Comparison of ENCODE assay signal across 7 mouse cellular contexts in the genomic region with DNA sequence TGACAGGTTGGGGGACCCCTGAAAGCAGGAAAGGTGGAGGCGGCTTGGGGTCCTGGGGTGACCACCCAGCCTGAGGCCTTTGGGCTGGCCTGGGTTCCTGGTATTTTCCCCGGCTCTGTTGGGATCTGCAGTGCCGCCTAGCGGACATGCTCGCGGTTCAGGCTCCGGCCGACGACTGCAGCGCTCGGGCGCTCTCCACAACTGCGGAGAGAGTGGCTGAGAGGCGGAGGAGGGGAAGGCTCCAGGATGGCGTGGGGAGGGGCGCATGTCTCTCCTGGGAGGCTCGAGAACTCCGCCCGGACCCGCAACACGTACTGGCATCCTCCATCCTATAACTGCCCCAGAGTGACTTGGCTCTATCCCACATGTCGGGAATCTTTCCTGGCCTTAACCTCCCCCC. TPM values are rescaled to one million over a fixed set of nuclear protein-coding genes. Genes with fewer than 3 reads are reported as not detected.
DNase-seq lines count a peak whose midpoint lies in the region; ATAC-seq lines count a peak whose summit lies in the region.

No protein-coding gene starts in this region.

- H3K36me3 ChIP-seq in intestine, embryonic 15.5 days, result peaks cover 5% of the 10 kb centered on the region; the same call in 1 of the 2 replicates
- peaks cover 2% of the 10 kb centered on the region; the same call in 1 of the 2 replicates for H3K36me3 ChIP-seq in limb, embryonic 11.5 days (ENCODE audit: control insufficient read depth, insufficient read depth, low read length)
- peaks cover 9% of the 10 kb centered on the region; the same call in 1 of the 2 replicates for H3K36me3 ChIP-seq in midbrain, embryonic 11.5 days (ENCODE audit: control insufficient read depth, insufficient read depth, low read length)
- no peaks in the 10 kb centered on the region for H3K36me3 ChIP-seq in splenic B cell, adult 2 months (ENCODE audit: control insufficient read depth, insufficient read depth, low read length, poor library complexity, severe bottlenecking)

- WGBS in intestine, embryonic 15.5 days, result 3% methylated on average over 22 of the region's 22 CpGs
- WGBS in limb, embryonic 11.5 days, result under 1% methylated on average over 22 of the region's 22 CpGs
- 2% methylated on average over 22 of the region's 22 CpGs for WGBS in midbrain, embryonic 11.5 days

- H3K4me3 ChIP-seq in intestine, embryonic 15.5 days (replicated peaks), result peak overlapping the region; percentile 26
- H3K4me3 ChIP-seq in limb, embryonic 11.5 days (ENCODE audit: low read depth, low read length), result no peak overlapping the region
- no peak overlapping the region for H3K4me3 ChIP-seq in midbrain, embryonic 11.5 days (ENCODE audit: low read depth, low read length)

- peak; percentile 74 for ATAC-seq in intestine, embryonic 15.5 days
- ATAC-seq in limb, embryonic 11.5 days (ENCODE audit: insufficient number of reproducible peaks, low FRiP score, low TSS enrichment, low read depth), result peak; percentile 72; the same call in 1 of the 2 replicates
- ATAC-seq in midbrain, embryonic 11.5 days (ENCODE audit: low FRiP score), result peak; percentile 77

- no peaks in the 10 kb centered on the region for H3K9me3 ChIP-seq in intestine, embryonic 15.5 days
- H3K9me3 ChIP-seq in limb, embryonic 11.5 days (ENCODE audit: control insufficient read depth, low read length), result no peaks in the 10 kb centered on the region
- no peaks in the 10 kb centered on the region; the same call in 1 of the 2 replicates for H3K9me3 ChIP-seq in midbrain, embryonic 11.5 days (ENCODE audit: control insufficient read depth, low read length)

- DNase-seq in adrenal gland, adult 2 months, result peak; percentile 90
- peak; percentile 95 for DNase-seq in embryo, embryonic 10 days (ENCODE audit: low spot score)
- DNase-seq in gastrocnemius, postnatal 4 days (ENCODE audit: low spot score in 2 of 2), result peak; percentile 83 to 86
- peak; percentile 94 for DNase-seq in limb, embryonic 11.5 days (ENCODE audit: low spot score)
- peak; percentile 99 for DNase-seq in midbrain, embryonic 11.5 days (ENCODE audit: low spot score, missing footprints)
- DNase-seq in splenic B cell, adult 2 months (ENCODE audit: low read depth, low spot score), result peak; percentile 12

- peaks cover 12% of the 10 kb centered on the region; the same call in 1 of the 2 replicates for H3K4me1 ChIP-seq in intestine, embryonic 15.5 days (replicated peaks)
- peaks cover 12% of the 10 kb centered on the region for H3K4me1 ChIP-seq in limb, embryonic 11.5 days (ENCODE audit: control insufficient read depth, insufficient read depth, low read length)
- H3K4me1 ChIP-seq in midbrain, embryonic 11.5 days (ENCODE audit: control insufficient read depth, insufficient read depth, low read length), result peaks cover 17% of the 10 kb centered on the region

- peak overlapping the region; percentile 63 for H3K4me2 ChIP-seq in intestine, embryonic 15.5 days (replicated peaks)
- H3K4me2 ChIP-seq in limb, embryonic 11.5 days (ENCODE audit: low read depth, severe bottlenecking), result peak overlapping the region; percentile 40; the same call in 1 of the 2 replicates
- peak overlapping the region; percentile 89 for H3K4me2 ChIP-seq in midbrain, embryonic 11.5 days

- H3K27ac ChIP-seq in intestine, embryonic 15.5 days, result no peak overlapping the region
- H3K27ac ChIP-seq in limb, embryonic 11.5 days (replicated peaks; ENCODE audit: low read depth, low read length), result no peak overlapping the region
- no peak overlapping the region for H3K27ac ChIP-seq in midbrain, embryonic 11.5 days (ENCODE audit: low read depth, low read length)

- H3K27me3 ChIP-seq in intestine, embryonic 15.5 days (replicated peaks), result no peaks in the 10 kb centered on the region
- peaks cover 6% of the 10 kb centered on the region for H3K27me3 ChIP-seq in limb, embryonic 11.5 days (ENCODE audit: control insufficient read depth, insufficient read depth, low read length)
- peaks cover 3% of the 10 kb centered on the region for H3K27me3 ChIP-seq in midbrain, embryonic 11.5 days (ENCODE audit: control insufficient read depth, insufficient read depth, low read length)
- H3K27me3 ChIP-seq in splenic B cell, adult 2 months (ENCODE audit: control insufficient read depth, insufficient read depth, low read length, poor library complexity, severe bottlenecking), result peaks cover 5% of the 10 kb centered on the region

- H3K9ac ChIP-seq in intestine, embryonic 15.5 days, result no peak overlapping the region
- H3K9ac ChIP-seq in limb, embryonic 11.5 days (ENCODE audit: low read length), result no peak overlapping the region; the same call in 1 of the 2 replicates
- no peak overlapping the region; the same call in 1 of the 2 replicates for H3K9ac ChIP-seq in midbrain, embryonic 11.5 days (ENCODE audit: low read length)

RNA-seq across cellular contexts. Expression of gene Zfp503, which starts 7.9 kb away (rescaled TPM):
- total RNA-seq in adrenal gland, adult 2 months (2021), result 10 to 100 TPM; 19.4 to 34.1 TPM
- polyA plus RNA-seq in adrenal gland, adult 2 months (2012; rRNA removed), result 101 and 106 TPM in 2 replicates
- 10 to 100 TPM; 14.0 to 15.6 TPM for total RNA-seq in gastrocnemius, postnatal 4 days (2021)
- polyA plus RNA-seq in intestine, embryonic 15.5 days (2015; fragmentation: Nextera tagmentation; extraction: Ambion mirVana), result 14.2 and 16.5 TPM in 2 replicates
- polyA plus RNA-seq in limb, embryonic 11.5 days (2014; fragmentation: Nextera tagmentation; extraction: Ambion mirVana), result 12.8 and 16.1 TPM in 2 replicates
- 6.2 and 7.5 TPM in 2 replicates for polyA plus RNA-seq in midbrain, embryonic 11.5 days (2014; fragmentation: Nextera tagmentation; extraction: Ambion mirVana)

RNA-seq across cellular contexts. Expression of gene Lrmda, which starts 38.0 kb away (rescaled TPM):
- total RNA-seq in adrenal gland, adult 2 months (2021), result 1 to 10 TPM; 2.7 to 8.6 TPM
- 0.89 and 0.92 TPM in 2 replicates for polyA plus RNA-seq in adrenal gland, adult 2 months (2012; rRNA removed)
- 1 to 10 TPM; 1.5 to 1.9 TPM for total RNA-seq in gastrocnemius, postnatal 4 days (2021)
- 0.71 and 0.87 TPM in 2 replicates for polyA plus RNA-seq in intestine, embryonic 15.5 days (2015; fragmentation: Nextera tagmentation; extraction: Ambion mirVana)
- polyA plus RNA-seq in limb, embryonic 11.5 days (2014; fragmentation: Nextera tagmentation; extraction: Ambion mirVana), result 0.20 and 0.52 TPM in 2 replicates
- polyA plus RNA-seq in midbrain, embryonic 11.5 days (2014; fragmentation: Nextera tagmentation; extraction: Ambion mirVana), result 0.23 and 0.34 TPM in 2 replicates

Comparison
In these comparisons a context has a peak if more than half of its experiments do, and no peak if none do; other contexts are left out.
1. DNase-seq: peak in every context shown above with its lines; median percentile 99 in midbrain, embryonic 11.5 days; 95 in embryo, embryonic 10 days; 94 in limb, embryonic 11.5 days; 90 in adrenal gland, adult 2 months; 84 in gastrocnemius, postnatal 4 days; 12 in splenic B cell, adult 2 months.